Mouse (Mus musculus) heart, postnatal 14 days (tissue): ENCODE measurements around the gene 2410131K14Rik. TPM values are rescaled to one million over a fixed set of nuclear protein-coding genes. Genes with fewer than 3 reads are reported as not detected.

Source experiments
- DNase-seq, 2 experiments: peaks; one replicate each; pipeline ENCODE4 v3.0.0; 2021 to 2022
- intact Hi-C: fragments of 180-260 bp; cut with DNase I; formaldehyde crosslinking; loops from one replicate; pipeline ENCODE4 v1.15.1; 2025
- long read RNA-seq, 2 experiments: library from polyadenylated mRNA; stranded (forward); transcript quantifications; one replicate each; pipeline ENCODE4 v2.0.0; 2021
- total RNA-seq, 2 experiments: library from RNA; stranded (reverse); gene quantifications; 2 replicates each; pipeline ENCODE4 v1.2.3; 2021

2410131K14Rik gene
- 1 to 10 TPM; 9.2 to 9.3 TPM for total RNA-seq
- long read RNA-seq, experiment 1, full-length matches to known transcripts = 8 of 12 reads
- long read RNA-seq, experiment 1, partial matches to known transcripts = 0 of 12 reads
- long read RNA-seq, experiment 1, other reads (novel, unspliced or antisense) = 4 of 12 reads
- long read RNA-seq, experiment 2, full-length matches to known transcripts = 15 of 23 reads
- long read RNA-seq, experiment 2, partial matches to known transcripts = 0 of 23 reads
- long read RNA-seq, experiment 2, other reads (novel, unspliced or antisense) = 8 of 23 reads

GRCm38 (mm10) chr5:118244606-118245443 lies at the start of gene 2410131K14Rik, which contains the start of gene Rnft2:
2410131K14Rik (plus strand) TSS chr5:118245227.
Rnft2 (minus strand) TSS chr5:118245116.
- DNase-seq = peak; percentile 99 to 100
- intact Hi-C loops = loop anchor here (5.0 kb wide), 1 partner anchor 73 kb away; no protein-coding TSS in a partner anchor

GRCm38 (mm10) chr5:118197421-118197820 lies 47.6 kb upstream of the 2410131K14Rik start:
- intact Hi-C loops = no loop called here
- no peak for DNase-seq

GRCm38 (mm10) chr5:118199670-118200069 lies 45.4 kb upstream of the 2410131K14Rik start:
- intact Hi-C loops = no loop called here

GRCm38 (mm10) chr5:118204675-118205440 lies 40.2 kb upstream of the 2410131K14Rik start:
- intact Hi-C loops = no loop called here
- no peak for DNase-seq

More at GRCm38 (mm10) chr5:118199670-118200069, 45.4 kb upstream of the 2410131K14Rik start:
- no peak for DNase-seq

GRCm38 (mm10) chr5:118205852-118206251 lies 39.2 kb upstream of the 2410131K14Rik start:
- intact Hi-C loops = no loop called here
- DNase-seq = no peak

GRCm38 (mm10) chr5:118214012-118214411 lies 31.0 kb upstream of the 2410131K14Rik start:
- DNase-seq = no peak
- intact Hi-C loops = no loop called here

GRCm38 (mm10) chr5:118214418-118215154 lies 30.4 kb upstream of the 2410131K14Rik start:
- intact Hi-C loops = no loop called here
- DNase-seq = peak; percentile 68 to 81

GRCm38 (mm10) chr5:118217410-118217809 lies 27.6 kb upstream of the 2410131K14Rik start:
- intact Hi-C loops = no loop called here
- peak; percentile 31 to 35 for DNase-seq

GRCm38 (mm10) chr5:118223142-118223757 lies 21.8 kb upstream of the 2410131K14Rik start:
- no peak for DNase-seq
- intact Hi-C loops = no loop called here

GRCm38 (mm10) chr5:118230071-118230611 lies 14.9 kb upstream of the 2410131K14Rik start:
- intact Hi-C loops = no loop called here
- no peak for DNase-seq

GRCm38 (mm10) chr5:118236891-118237290 lies 8.1 kb upstream of the 2410131K14Rik start:
- intact Hi-C loops = no loop called here
- no peak for DNase-seq

GRCm38 (mm10) chr5:118239671-118240070 lies 5.4 kb upstream of the 2410131K14Rik start:
- intact Hi-C loops = no loop called here
- DNase-seq = peak; percentile 27 to 40

GRCm38 (mm10) chr5:118245606-118246308 lies 730 bp downstream of the 2410131K14Rik start:
- DNase-seq = no peak
- intact Hi-C loops = loop anchor here (5.0 kb wide), 1 partner anchor 73 kb away; no protein-coding TSS in a partner anchor

GRCm38 (mm10) chr5:118247378-118247777 lies 2.4 kb downstream of the 2410131K14Rik start:
- no peak for DNase-seq
- intact Hi-C loops = loop anchor here (5.0 kb wide), 1 partner anchor 75 kb away; no protein-coding TSS in a partner anchor

- no peak for DNase-seq
- intact Hi-C loops = loop anchor here (10.0 kb wide), 2 partner anchors 136 to 166 kb away; no protein-coding TSS in a partner anchor
Measured at GRCm38 (mm10) chr5:118250987-118251386, 6.0 kb downstream of the 2410131K14Rik start.

- intact Hi-C loops = loop anchor here (10.0 kb wide), 2 partner anchors 139 to 169 kb away; no protein-coding TSS in a partner anchor
- DNase-seq = no peak
Measured at GRCm38 (mm10) chr5:118253551-118253950, 8.5 kb downstream of the 2410131K14Rik start.

GRCm38 (mm10) chr5:118256981-118257380 lies 12.0 kb downstream of the 2410131K14Rik start:
- DNase-seq = no peak
- intact Hi-C loops = loop anchor here (10.0 kb wide), 2 partner anchors 142 to 172 kb away; no protein-coding TSS in a partner anchor

- DNase-seq = peak; percentile 32 to 42
- intact Hi-C loops = loop anchor here (10.0 kb wide), 2 partner anchors 144 to 174 kb away; no protein-coding TSS in a partner anchor
Measured at GRCm38 (mm10) chr5:118259152-118259551, 14.1 kb downstream of the 2410131K14Rik start.
